Mouse (Mus musculus): ENCODE data around the gene Ubxn7. TPM values are rescaled to one million over a fixed set of nuclear protein-coding genes. Genes with fewer than 3 reads are reported as not detected.

Gene Ubxn7
- polyA plus RNA-seq, 1 experiment from 2014 or later: 25.7 TPM

DNA sequence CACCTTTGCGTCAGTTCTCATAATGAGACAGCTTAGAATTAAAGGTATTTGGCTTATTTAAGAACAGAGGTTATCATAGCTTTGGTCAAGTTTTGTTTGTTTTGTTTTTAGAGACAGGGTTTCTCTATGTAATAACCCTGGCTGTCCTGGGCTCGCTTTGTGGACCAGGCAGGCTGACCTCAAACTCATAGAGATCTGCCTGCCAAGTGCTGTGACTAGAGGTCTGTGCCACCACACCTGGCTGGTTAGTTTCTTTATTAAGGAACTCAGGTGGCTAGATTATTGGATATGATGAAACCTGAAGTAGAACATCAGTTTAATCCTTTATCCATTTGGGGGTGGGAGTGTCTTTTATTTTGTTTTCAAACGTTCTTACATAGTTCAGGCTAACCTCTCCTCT is 57.8 kb downstream of the Ubxn7 start:
- H3K4me3 ChIP-seq: no peak overlapping the region
- no peak overlapping the region for H3K27ac ChIP-seq (replicated peaks)
- WGBS: 87% methylated on average over 3 of the region's 3 CpGs
- no peak for DNase-seq (ENCODE audit: low spot score)
- no peaks in the 10 kb centered on the region for H3K4me1 ChIP-seq
- H3K27me3 ChIP-seq (ENCODE audit: low read depth, poor library complexity, severe bottlenecking): no peaks in the 10 kb centered on the region
- H3K36me3 ChIP-seq: peaks cover 77% of the 10 kb centered on the region
- H3K9me3 ChIP-seq (replicated peaks): no peaks in the 10 kb centered on the region

DNA sequence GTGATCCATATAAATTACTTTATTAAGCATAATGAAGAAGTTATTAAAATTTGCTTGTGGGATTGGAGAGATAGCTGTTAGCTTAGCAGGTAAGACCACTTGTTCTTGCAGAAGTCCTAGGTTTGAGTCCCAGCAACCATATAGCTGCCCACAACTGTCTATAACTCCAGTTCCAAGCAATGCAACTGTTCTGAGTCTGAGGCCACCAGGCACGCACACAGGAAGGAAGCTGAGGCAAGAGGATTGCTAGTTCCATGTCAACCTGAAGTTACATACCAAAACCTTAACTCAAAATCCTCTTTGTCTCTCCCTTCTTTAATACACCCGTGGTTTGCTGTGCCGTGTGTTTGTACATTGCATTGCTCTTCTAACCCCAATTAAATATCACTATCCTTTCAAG is 58.8 kb downstream of the Ubxn7 start:
- Histone ChIP-seq H3K27me3 (ENCODE audit: low read depth, poor library complexity, severe bottlenecking) (no peaks in the 10 kb centered on the region), H3K27ac (replicated peaks) (no peak overlapping the region), H3K36me3 (peaks cover 67% of the 10 kb centered on the region), H3K4me3 (no peak overlapping the region), H3K9me3 (replicated peaks) (no peaks in the 10 kb centered on the region), H3K4me1 (0 out of 2 replicates have a peak, but pooled peaks cover 4% of the 10 kb centered on the region)
- DNase-seq (ENCODE audit: low spot score): no peak
- 95% methylated on average over 3 of the region's 3 CpGs for WGBS

DNA sequence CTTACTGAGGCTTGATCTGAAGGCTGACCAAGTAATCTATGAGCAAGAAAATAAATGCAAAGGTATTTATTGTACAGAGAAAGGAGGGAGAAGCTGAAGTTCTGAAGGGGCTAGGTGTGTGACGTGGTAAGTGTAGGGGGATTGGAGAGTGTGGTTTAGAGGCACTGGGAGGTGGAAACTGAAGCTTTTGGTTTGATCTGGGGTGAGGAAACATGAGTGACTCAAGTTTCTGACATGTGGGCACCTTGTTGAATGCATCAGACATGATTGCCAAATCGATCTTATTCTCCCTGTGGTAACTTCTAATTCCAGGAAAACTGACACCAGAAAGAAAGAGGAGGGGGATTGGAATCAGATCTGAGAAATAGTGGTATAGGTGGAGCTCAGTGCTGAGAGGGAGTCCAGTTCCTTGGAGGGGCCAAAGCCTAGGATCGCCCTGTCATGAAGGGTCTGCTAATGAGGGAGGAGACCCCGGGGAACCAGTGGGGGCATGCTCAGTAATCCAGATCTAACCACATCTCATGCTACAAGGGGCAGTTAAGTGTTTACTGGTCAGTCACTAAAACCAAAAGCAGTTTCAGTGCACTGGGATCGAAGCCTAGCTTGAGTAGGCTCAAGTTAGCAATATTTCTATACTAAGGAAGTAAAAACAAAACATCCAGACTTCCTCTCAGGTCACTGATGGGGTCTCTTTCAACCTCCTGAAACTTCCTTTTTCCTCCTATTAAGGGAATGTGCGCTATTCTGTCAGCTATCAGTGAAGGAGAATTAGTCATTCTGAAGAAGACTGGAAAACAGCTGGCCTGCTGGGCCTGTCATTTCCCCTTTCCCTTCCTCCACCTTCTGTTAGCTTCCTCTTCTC is 63.9 kb downstream of the Ubxn7 start:
- no peak for DNase-seq (ENCODE audit: low spot score)
- H3K36me3 ChIP-seq: peaks cover 30% of the 10 kb centered on the region
- no peaks in the 10 kb centered on the region for H3K9me3 ChIP-seq (replicated peaks)
- 0 out of 2 replicates have a peak, but pooled peaks cover 9% of the 10 kb centered on the region for H3K4me1 ChIP-seq
- no peaks in the 10 kb centered on the region for H3K27me3 ChIP-seq (ENCODE audit: low read depth, poor library complexity, severe bottlenecking)
- no peak overlapping the region for H3K4me3 ChIP-seq
- 77% methylated on average over 6 of the region's 6 CpGs for WGBS
- no peak overlapping the region; the same call in 1 of the 2 replicates for H3K27ac ChIP-seq (replicated peaks)

DNA sequence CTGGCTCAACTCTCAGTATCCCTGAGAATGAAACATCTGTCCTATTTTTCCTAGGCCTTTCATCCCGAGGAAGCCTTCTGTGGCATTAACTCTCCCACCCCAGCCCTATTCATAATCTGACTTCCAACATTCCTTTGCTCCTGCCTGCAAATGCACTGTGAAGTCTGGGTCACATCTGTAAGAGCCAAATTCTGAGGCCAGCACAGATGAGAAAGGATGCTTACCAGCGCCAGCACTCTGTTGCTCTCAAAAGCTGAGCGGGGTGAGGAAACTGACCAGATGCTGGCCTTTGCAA is 64.4 kb downstream of the Ubxn7 start:
- Histone ChIP-seq H3K27ac (replicated peaks) (no peak overlapping the region), H3K27me3 (ENCODE audit: low read depth, poor library complexity, severe bottlenecking) (no peaks in the 10 kb centered on the region), H3K4me1 (0 out of 2 replicates have a peak, but pooled peaks cover 9% of the 10 kb centered on the region), H3K9me3 (replicated peaks) (no peaks in the 10 kb centered on the region), H3K36me3 (peaks cover 25% of the 10 kb centered on the region), H3K4me3 (no peak overlapping the region)
- WGBS: 70% methylated on average over 3 of the region's 3 CpGs
- no peak for DNase-seq (ENCODE audit: low spot score)

DNA sequence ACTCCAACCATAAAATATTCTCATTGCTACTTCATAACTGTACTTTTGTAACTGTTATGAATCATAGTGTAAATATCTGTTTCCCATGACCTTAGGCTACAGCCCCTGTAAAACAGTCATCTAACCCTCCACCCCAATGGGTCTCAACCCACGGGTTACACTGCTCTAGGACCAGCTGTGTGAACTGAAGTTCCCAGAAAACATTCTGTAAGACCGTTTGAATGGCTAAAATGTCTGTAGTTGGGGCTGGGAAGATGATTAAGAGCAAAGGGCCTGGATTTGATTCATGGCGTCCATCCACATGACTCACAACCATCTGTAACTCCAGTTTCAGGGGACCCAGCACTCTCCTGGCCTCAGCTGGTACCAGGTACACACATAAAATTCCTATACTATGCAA is 66.1 kb downstream of the Ubxn7 start:
- Histone ChIP-seq H3K4me1 (0 out of 2 replicates have a peak, but pooled peaks cover 9% of the 10 kb centered on the region), H3K4me3 (no peak overlapping the region), H3K27me3 (ENCODE audit: low read depth, poor library complexity, severe bottlenecking) (no peaks in the 10 kb centered on the region), H3K36me3 (peaks cover 8% of the 10 kb centered on the region), H3K27ac (replicated peaks) (no peak overlapping the region), H3K9me3 (replicated peaks) (no peaks in the 10 kb centered on the region)
- DNase-seq (ENCODE audit: low spot score): no peak
- WGBS: 79% methylated on average over 3 of the region's 3 CpGs

DNA sequence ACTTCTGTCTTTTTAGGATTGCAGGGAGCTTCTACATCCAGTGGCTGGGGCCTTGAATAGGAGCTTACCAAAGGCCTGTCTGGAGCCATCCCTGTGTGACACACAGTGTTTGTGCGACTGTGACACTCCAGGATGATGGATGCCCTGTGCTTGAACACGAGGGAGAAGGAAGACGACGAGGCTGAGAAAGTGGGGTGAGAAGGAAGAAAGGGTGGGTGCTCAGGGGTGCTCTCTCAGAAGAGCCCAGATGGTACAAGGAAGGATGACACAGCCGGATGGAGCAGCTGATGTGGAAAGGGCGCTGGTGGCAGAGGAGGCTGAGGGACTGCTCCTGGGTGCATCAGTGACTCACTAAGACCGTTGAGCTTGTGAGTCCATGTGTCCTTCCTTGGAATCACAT is 68.2 kb downstream of the Ubxn7 start, which contains the start of gene Tm4sf19:
Gene Tm4sf19, plus strand, starts transcription at position 240 of the 400 bp plus-strand sequence.
- WGBS: 87% methylated on average over 7 of the region's 7 CpGs
- Histone ChIP-seq H3K27ac (replicated peaks) (no peak within 1 kb of the TSS), H3K4me1 (0 out of 2 replicates have a peak, but pooled peaks cover 7% of the 10 kb centered on the region), H3K9me3 (replicated peaks) (no peaks in the 10 kb centered on the region), H3K27me3 (ENCODE audit: low read depth, poor library complexity, severe bottlenecking) (no peaks in the 10 kb centered on the region), H3K4me3 (no peak within 1 kb of the TSS), H3K36me3 (no peaks in the 10 kb centered on the region)
- DNase-seq (ENCODE audit: low spot score): no peak

DNA sequence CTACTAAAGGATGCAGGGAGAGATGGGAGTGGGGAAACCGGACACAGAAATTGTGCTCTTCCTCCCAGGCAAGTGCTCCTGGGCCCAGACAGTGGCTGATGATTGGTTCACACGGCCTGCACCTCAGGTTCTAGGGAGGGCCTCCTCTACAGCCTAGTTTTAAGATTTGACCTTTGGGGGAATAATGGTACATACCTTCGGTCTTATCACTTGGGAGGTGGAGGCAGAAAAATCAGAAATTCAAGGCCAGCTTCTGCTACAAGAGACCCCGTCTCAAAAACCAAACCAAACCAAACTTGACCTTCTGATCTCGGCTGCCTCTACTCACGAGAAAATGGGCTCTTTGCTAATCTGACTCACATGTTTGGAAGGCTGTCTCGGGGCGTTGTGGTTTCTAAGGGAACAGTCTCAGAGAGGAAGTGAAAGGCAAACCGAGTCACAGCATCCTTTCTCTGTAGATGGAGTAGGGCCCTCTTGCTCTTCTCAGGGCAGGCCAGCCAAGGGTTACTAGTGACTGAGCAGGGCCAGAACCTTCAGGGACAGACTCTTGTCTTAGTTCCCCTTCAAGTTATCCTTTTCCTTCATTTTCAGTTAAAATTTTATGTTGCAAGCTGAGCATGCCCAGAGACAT is 69.4 kb downstream of the Ubxn7 start:
- Histone ChIP-seq H3K9me3 (replicated peaks) (no peaks in the 10 kb centered on the region), H3K4me3 (no peak overlapping the region), H3K4me1 (no peaks in the 10 kb centered on the region), H3K27ac (replicated peaks) (no peak overlapping the region), H3K36me3 (no peaks in the 10 kb centered on the region), H3K27me3 (ENCODE audit: low read depth, poor library complexity, severe bottlenecking) (no peaks in the 10 kb centered on the region)
- WGBS: 82% methylated on average over 9 of the region's 9 CpGs
- DNase-seq (ENCODE audit: low spot score): no peak

DNA sequence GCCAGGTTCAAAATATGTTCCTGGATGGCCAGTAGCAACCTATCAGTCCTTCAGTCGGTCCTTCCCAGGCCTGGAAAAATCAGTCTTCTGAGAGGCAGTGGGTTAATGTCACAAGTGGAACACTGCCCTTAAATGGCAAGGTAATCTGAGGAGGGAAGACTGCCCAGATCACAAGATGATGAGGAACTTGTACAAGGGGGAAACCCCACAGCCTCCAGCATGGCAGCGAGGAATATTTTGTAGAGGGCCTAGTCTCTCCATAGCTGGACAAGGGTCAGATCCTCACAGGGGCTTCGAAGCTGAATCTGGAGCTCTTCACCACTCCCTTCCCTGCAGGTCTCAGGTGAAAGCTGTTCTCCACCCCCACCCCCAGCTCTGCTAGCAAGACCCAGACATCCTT is 70.8 kb downstream of the Ubxn7 start:
- no peaks in the 10 kb centered on the region for H3K27me3 ChIP-seq (ENCODE audit: low read depth, poor library complexity, severe bottlenecking)
- H3K9me3 ChIP-seq (replicated peaks): no peaks in the 10 kb centered on the region
- no peaks in the 10 kb centered on the region for H3K36me3 ChIP-seq
- H3K27ac ChIP-seq (replicated peaks): no peak overlapping the region
- no peak for DNase-seq (ENCODE audit: low spot score)
- no peak overlapping the region for H3K4me3 ChIP-seq
- 94% methylated on average over 3 of the region's 3 CpGs for WGBS
- H3K4me1 ChIP-seq: no peaks in the 10 kb centered on the region

DNA sequence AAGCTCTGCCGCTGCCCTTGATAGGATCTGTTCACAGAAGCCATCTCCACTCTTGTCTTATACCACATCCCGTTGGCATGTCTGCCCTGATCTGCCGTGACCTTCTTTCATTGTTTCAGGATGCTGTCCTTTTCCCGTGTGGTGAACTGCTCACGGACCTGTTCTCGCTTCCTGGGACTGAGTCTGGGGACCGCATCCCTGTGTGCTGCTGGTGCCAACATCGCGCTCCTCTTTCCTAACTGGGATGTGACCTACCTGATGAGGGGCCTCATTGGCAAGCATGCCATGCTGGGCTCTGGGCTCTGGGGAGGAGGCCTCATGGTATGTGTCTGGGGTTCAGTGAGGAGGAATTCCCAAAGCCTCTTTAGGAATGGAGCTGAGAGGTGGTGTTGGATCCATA is 73.7 kb downstream of the Ubxn7 start:
- H3K36me3 ChIP-seq: no peaks in the 10 kb centered on the region
- DNase-seq (ENCODE audit: low spot score): no peak
- no peak overlapping the region for H3K27ac ChIP-seq (replicated peaks)
- 92% methylated on average over 9 of the region's 9 CpGs for WGBS
- no peaks in the 10 kb centered on the region for H3K9me3 ChIP-seq (replicated peaks)
- no peaks in the 10 kb centered on the region for H3K4me1 ChIP-seq
- no peak overlapping the region for H3K4me3 ChIP-seq
- no peaks in the 10 kb centered on the region for H3K27me3 ChIP-seq (ENCODE audit: low read depth, poor library complexity, severe bottlenecking)

DNA sequence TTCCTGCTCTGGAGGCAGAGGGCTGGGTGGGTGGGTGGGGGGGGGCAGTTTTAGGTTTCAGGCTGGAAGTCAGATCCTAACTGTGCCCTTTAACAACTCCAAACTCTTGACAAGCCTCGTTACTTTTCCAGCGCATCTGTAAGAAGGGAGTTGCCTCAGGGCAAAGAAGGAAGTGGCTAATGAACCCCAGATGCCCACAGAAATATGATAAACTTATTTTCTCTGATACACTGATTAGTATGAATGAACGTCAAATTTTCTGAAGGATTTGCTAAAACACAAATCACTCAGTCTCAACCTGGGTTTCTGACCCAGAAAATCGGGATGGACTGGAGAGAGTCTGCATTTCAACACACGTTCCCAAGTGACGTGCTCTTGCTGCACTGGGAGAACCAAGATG is 74.6 kb downstream of the Ubxn7 start:
- H3K36me3 ChIP-seq: no peaks in the 10 kb centered on the region
- WGBS: 84% methylated on average over 6 of the region's 6 CpGs
- no peak for DNase-seq (ENCODE audit: low spot score)
- H3K27me3 ChIP-seq (ENCODE audit: low read depth, poor library complexity, severe bottlenecking): no peaks in the 10 kb centered on the region
- no peak overlapping the region for H3K4me3 ChIP-seq
- H3K27ac ChIP-seq (replicated peaks): no peak overlapping the region
- no peaks in the 10 kb centered on the region for H3K9me3 ChIP-seq (replicated peaks)
- no peaks in the 10 kb centered on the region for H3K4me1 ChIP-seq

DNA sequence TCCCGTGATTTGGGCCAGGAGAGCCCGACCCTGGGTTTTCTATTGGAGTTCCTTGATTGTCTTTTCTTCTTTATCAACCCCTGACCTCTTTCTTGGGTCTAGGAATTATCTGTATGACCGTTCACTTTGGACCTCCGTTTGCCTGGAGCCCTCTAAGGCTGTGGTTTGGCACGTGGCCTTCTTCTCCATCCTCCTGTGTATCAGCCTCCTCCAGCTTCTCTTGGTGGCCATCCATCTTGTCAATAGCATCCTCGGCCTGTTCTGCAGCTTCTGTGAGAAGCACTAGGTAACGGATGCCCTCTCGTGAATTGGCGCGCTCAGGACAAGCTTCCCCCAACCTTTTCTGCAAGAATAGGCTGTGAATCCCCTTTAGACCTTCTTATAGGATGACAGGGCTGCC is 75.7 kb downstream of the Ubxn7 start:
- no peak for DNase-seq (ENCODE audit: low spot score)
- H3K27ac ChIP-seq (replicated peaks): no peak overlapping the region
- 86% methylated on average over 10 of the region's 10 CpGs for WGBS
- no peaks in the 10 kb centered on the region for H3K27me3 ChIP-seq (ENCODE audit: low read depth, poor library complexity, severe bottlenecking)
- H3K36me3 ChIP-seq: no peaks in the 10 kb centered on the region
- H3K4me3 ChIP-seq: no peak overlapping the region
- H3K9me3 ChIP-seq (replicated peaks): no peaks in the 10 kb centered on the region
- no peaks in the 10 kb centered on the region for H3K4me1 ChIP-seq

DNA sequence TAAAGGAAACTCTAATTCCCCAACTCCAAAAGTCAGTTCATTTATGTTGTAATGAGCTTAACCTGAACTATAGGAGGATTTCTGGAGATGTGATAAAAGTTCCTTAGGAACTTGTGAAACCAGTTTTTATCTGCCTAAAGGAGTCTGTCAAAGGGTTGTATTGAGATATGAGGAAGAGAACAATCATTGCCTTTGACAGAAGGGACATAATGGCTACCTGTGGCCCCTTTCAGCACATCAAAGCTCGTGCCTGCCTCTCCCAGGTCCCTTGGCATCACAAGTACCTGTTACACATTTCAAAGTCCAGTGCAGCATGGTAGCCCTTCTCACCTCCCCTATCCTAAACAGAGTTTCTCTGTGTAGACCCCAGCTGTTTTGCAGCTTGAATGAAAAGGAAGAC is 85.4 kb downstream of the Ubxn7 start:
- no peaks in the 10 kb centered on the region for H3K36me3 ChIP-seq
- no peak for DNase-seq (ENCODE audit: low spot score)
- H3K9me3 ChIP-seq (replicated peaks): no peaks in the 10 kb centered on the region
- H3K27me3 ChIP-seq (ENCODE audit: low read depth, poor library complexity, severe bottlenecking): no peaks in the 10 kb centered on the region
- H3K4me3 ChIP-seq: no peak overlapping the region
- no peak overlapping the region for H3K27ac ChIP-seq (replicated peaks)
- H3K4me1 ChIP-seq: peaks cover 16% of the 10 kb centered on the region
- WGBS: 54% methylated on average over 1 of the region's 1 CpGs
